Mouse (Mus musculus) CH12.LX (cell line): ENCODE measurements around the gene Olfml3.

Experiments
- CTCF ChIP-seq, 2 experiments: IDR thresholded peaks in 1 of 2; conservative IDR thresholded peaks in 1 of 2; 2 replicates each; pipeline ENCODE4 v1.5.1; 2011 to 2012; ENCODE audit warnings: low read depth in 2 of 2, low read length in 2 of 2, improper control_type of control experiment in 1 of 2, inconsistent platforms in 1 of 2, mild to moderate bottlenecking in 1 of 2, moderate library complexity in 1 of 2
- EP300 ChIP-seq: IDR thresholded peaks from 2 replicates; pipeline ENCODE4 v1.6.1; 2011; ENCODE audit warnings: low read length, improper control_type of control experiment
- IRF4 ChIP-seq: IDR thresholded peaks from 2 replicates; pipeline ENCODE4 v1.6.1; 2014; ENCODE audit warnings: low read depth, mild to moderate bottlenecking, inconsistent platforms, low read length, improper control_type of control experiment
- MAFK ChIP-seq: IDR thresholded peaks from 2 replicates; pipeline ENCODE4 v1.6.1; 2011; ENCODE audit warnings: low read length, improper control_type of control experiment; ENCODE audit not compliant: insufficient replicate concordance
- MAX ChIP-seq: IDR thresholded peaks from 2 replicates; pipeline ENCODE4 v1.6.1; 2011; ENCODE audit warnings: low read length, improper control_type of control experiment
- MEF2A ChIP-seq: IDR thresholded peaks from 2 replicates; pipeline ENCODE4 v1.6.1; 2014; ENCODE audit warnings: low read depth, mild to moderate bottlenecking, inconsistent platforms, low read length, improper control_type of control experiment, borderline replicate concordance
- MXI1 ChIP-seq: IDR thresholded peaks from 2 replicates; pipeline ENCODE4 v1.6.1; 2011; ENCODE audit warnings: mild to moderate bottlenecking, low read depth, low read length, improper control_type of control experiment
- POLR2A ChIP-seq: IDR thresholded peaks from 2 replicates; pipeline ENCODE4 v1.6.1; 2011; ENCODE audit warnings: low read depth, mild to moderate bottlenecking, improper control_type of control experiment, low read length
- SIN3A ChIP-seq: IDR thresholded peaks from 2 replicates; pipeline ENCODE4 v1.6.1; 2012; ENCODE audit warnings: low read length, improper control_type of control experiment, inconsistent platforms
- TCF12 ChIP-seq: IDR thresholded peaks from 2 replicates; pipeline ENCODE4 v1.6.1; 2014; ENCODE audit warnings: low read depth, mild to moderate bottlenecking, inconsistent platforms, low read length, improper control_type of control experiment
- ZC3H11A ChIP-seq: IDR thresholded peaks from 2 replicates; pipeline ENCODE4 v1.6.1; 2012; ENCODE audit warnings: low read depth, mild to moderate bottlenecking, inconsistent platforms, low read length, improper control_type of control experiment
- ZMIZ1 ChIP-seq: IDR thresholded peaks from 2 replicates; pipeline ENCODE4 v1.6.1; 2012; ENCODE audit warnings: low read depth, mild to moderate bottlenecking, inconsistent platforms, low read length, improper control_type of control experiment

DNA sequence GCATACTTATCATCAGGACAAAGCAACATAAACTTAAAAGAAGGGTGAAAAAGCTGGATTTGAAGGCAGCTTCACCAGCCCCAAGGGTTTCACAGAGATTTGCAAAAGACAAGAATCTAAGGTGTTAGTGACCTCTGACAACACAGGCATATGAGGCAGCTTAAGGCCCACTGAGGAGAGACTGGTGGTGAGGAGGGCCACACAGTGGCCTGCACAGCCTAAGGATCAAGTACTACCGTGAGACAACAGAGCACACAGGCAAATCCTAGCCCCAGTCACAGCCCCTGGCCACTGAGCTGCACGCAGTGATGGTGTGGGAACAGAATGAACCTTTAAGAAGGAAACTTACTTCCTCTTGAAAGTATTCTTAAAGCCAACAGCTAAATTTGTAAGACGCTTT is 35.7 kb upstream of the Olfml3 start:
- TF ChIP-seq TCF12, result no peak
- TF ChIP-seq IRF4, result no peak
- no peak for TF ChIP-seq CTCF (conservative IDR thresholded peaks at IDR 0.05 in 1 of 2, IDR thresholded peaks at IDR 0.05 in 1 of 2; ENCODE audit: low read depth in 2 of 2, low read length in 2 of 2)
- TF ChIP-seq POLR2A, result no peak
- no peak for TF ChIP-seq ZMIZ1
- no peak for TF ChIP-seq MAX
- no peak for TF ChIP-seq EP300
- TF ChIP-seq MEF2A, result no peak
- no peak for TF ChIP-seq ZC3H11A
- TF ChIP-seq MXI1, result no peak
- TF ChIP-seq MAFK, result no peak
- TF ChIP-seq SIN3A, result no peak
